ENCODE assay signal across 8 mouse cellular contexts in the genomic region with DNA sequence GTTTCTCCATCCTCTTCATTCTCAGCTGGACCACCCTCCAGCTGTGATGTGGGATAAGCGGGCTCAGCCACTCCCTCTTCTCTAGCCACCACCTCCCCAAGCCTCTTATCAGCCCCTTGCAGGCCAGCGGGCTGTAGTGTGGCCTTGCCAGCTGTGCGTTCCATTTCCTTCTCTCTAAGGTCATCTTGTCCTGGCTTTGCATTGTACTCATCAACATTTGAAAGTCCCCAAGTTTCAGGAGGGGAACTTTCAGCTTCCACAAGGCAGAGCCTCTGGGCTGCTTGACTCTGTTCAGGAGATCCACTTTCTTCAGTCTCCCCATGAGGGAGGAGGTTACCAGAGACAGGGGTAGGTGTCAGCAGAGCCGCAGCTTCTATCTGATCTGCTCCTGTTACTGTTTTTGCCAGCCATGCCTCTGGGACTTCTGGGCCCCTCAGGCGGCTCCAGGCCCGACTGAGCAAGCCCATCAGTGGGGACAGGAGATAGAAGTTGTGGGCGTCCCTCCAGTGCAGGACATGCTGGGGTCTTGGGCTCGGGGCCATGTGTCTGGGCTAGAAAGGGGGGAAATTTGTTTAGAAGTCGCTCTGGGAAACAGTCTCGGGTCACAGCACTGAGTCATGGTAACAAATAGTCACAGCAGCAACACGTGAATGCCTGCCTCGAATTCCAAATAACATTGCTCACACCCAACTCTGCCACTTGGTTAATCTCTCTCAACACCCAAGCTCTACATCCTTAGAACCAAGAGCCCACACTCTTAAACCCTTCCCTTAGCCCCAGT. TPM values are rescaled to one million over a fixed set of nuclear protein-coding genes. Genes with fewer than 3 reads are reported as not detected.
DNase-seq lines count a peak whose midpoint lies in the region; ATAC-seq and TF ChIP-seq lines count a peak whose summit lies in the region.

No protein-coding gene starts in this region.

- ATAC-seq in forebrain, embryonic 13.5 days, result no peak
- ATAC-seq in hindbrain, postnatal 0 days, result no peak

- 13% methylated on average over 12 of the region's 12 CpGs for WGBS in cerebellum, adult 2 months
- WGBS in forebrain, embryonic 13.5 days, result 39% methylated on average over 12 of the region's 12 CpGs
- WGBS in hindbrain, postnatal 0 days, result 24% methylated on average over 12 of the region's 12 CpGs
- WGBS in spleen, adult 2 months, result 30% methylated on average over 12 of the region's 12 CpGs

- peaks cover 13% of the 10 kb centered on the region for H3K4me1 ChIP-seq in cerebellum, adult 2 months (ENCODE audit: control insufficient read depth, insufficient read depth, low read length)
- peaks cover 33% of the 10 kb centered on the region for H3K4me1 ChIP-seq in forebrain, embryonic 13.5 days
- H3K4me1 ChIP-seq in hindbrain, postnatal 0 days (ENCODE audit: insufficient read depth, low read length), result peaks cover 11% of the 10 kb centered on the region; the same call in 1 of the 2 replicates
- H3K4me1 ChIP-seq in spleen, adult 2 months (ENCODE audit: control insufficient read depth, insufficient read depth, insufficient read length), result peaks cover 6% of the 10 kb centered on the region; the same call in 1 of the 2 replicates

- H3K4me3 ChIP-seq in cerebellum, adult 2 months (replicated peaks; ENCODE audit: insufficient read depth, low read depth, low read length), result peak overlapping the region; percentile 77
- H3K4me3 ChIP-seq in forebrain, embryonic 13.5 days, result peak overlapping the region; percentile 75
- peak overlapping the region; percentile 71 for H3K4me3 ChIP-seq in hindbrain, postnatal 0 days (ENCODE audit: low read length)
- H3K4me3 ChIP-seq in spleen, adult 2 months (ENCODE audit: extremely low read depth, insufficient read depth, insufficient read length), result peak overlapping the region; percentile 85

- H3K36me3 ChIP-seq in forebrain, embryonic 13.5 days (ENCODE audit: poor library complexity, severe bottlenecking), result peaks cover 3% of the 10 kb centered on the region; the same call in 1 of the 2 replicates
- H3K36me3 ChIP-seq in hindbrain, postnatal 0 days (ENCODE audit: insufficient read depth, low read length), result no peaks in the 10 kb centered on the region
- H3K36me3 ChIP-seq in spleen, adult 2 months (ENCODE audit: control insufficient read depth, insufficient read depth, low read length), result peaks cover 7% of the 10 kb centered on the region

- no peaks in the 10 kb centered on the region for H3K27me3 ChIP-seq in cerebellum, adult 2 months (ENCODE audit: control insufficient read depth, insufficient read depth, low read length)
- H3K27me3 ChIP-seq in forebrain, embryonic 13.5 days, result no peaks in the 10 kb centered on the region
- no peaks in the 10 kb centered on the region for H3K27me3 ChIP-seq in hindbrain, postnatal 0 days (ENCODE audit: insufficient read depth, low read length)
- no peaks in the 10 kb centered on the region for H3K27me3 ChIP-seq in spleen, adult 2 months (ENCODE audit: control insufficient read depth, insufficient read depth, low read length)

- peak overlapping the region; percentile 95 for H3K27ac ChIP-seq in cerebellum, adult 2 months (ENCODE audit: insufficient read depth, low read length)
- no peak overlapping the region for H3K27ac ChIP-seq in forebrain, embryonic 13.5 days
- H3K27ac ChIP-seq in hindbrain, postnatal 0 days, result peak overlapping the region; percentile 83
- peak overlapping the region; percentile 95 for H3K27ac ChIP-seq in spleen, adult 2 months (ENCODE audit: insufficient read depth, low read length)

- peak overlapping the region; percentile 83 for H3K9ac ChIP-seq in forebrain, embryonic 13.5 days
- H3K9ac ChIP-seq in hindbrain, postnatal 0 days (replicated peaks; ENCODE audit: low read length), result peak overlapping the region; percentile 71

- H3K4me2 ChIP-seq in forebrain, embryonic 13.5 days, result peak overlapping the region; percentile 83
- peak overlapping the region; percentile 64 for H3K4me2 ChIP-seq in hindbrain, postnatal 0 days (ENCODE audit: low read depth, low read length)

- peak; percentile 40 to 48 for DNase-seq in cerebellum, adult 2 months
- no peak for DNase-seq in cerebellum, postnatal 4 days (ENCODE audit: low spot score in 2 of 2)
- peak; percentile 77 for DNase-seq in adrenal gland, adult 2 months
- peak; percentile 35 for DNase-seq in hindbrain, postnatal 0 days (ENCODE audit: low spot score)
- peak; percentile 60 to 64 for DNase-seq in lung, adult 18-20 months
- no peak for DNase-seq in spleen, adult 2 months (ENCODE audit: low read depth in 1 of 2, low spot score in 2 of 2)
- no peak for DNase-seq in layer of hippocampus, adult 9-10 months (ENCODE audit: low spot score)

- no peaks in the 10 kb centered on the region for H3K9me3 ChIP-seq in forebrain, embryonic 13.5 days (replicated peaks)
- no peaks in the 10 kb centered on the region for H3K9me3 ChIP-seq in hindbrain, postnatal 0 days (ENCODE audit: low read length)

- no peak for TF ChIP-seq CTCF in cerebellum, adult 2 months (IDR thresholded peaks at IDR 0.05; ENCODE audit: borderline replicate concordance, insufficient read depth, low read depth, low read length)
- TF ChIP-seq CTCF in hindbrain, postnatal 0 days (IDR thresholded peaks at IDR 0.05; ENCODE audit: low read depth), result no peak
- TF ChIP-seq CTCF in spleen, adult 2 months (IDR thresholded peaks at IDR 0.05; ENCODE audit: extremely low read depth, insufficient read depth, insufficient read length, insufficient replicate concordance), result no peak

- no peak for TF ChIP-seq POLR2A in cerebellum, adult 2 months (IDR thresholded peaks at IDR 0.05; ENCODE audit: borderline replicate concordance, insufficient read depth, low read length)
- TF ChIP-seq POLR2A in spleen, adult 2 months (IDR thresholded peaks at IDR 0.05; ENCODE audit: low read depth, low read length), result no peak; the same call in 1 of the 2 replicates

RNA-seq across cellular contexts. Expression of gene Ppp1r15a, which starts 1.0 kb away (rescaled TPM):
- 26.7 and 28.5 TPM in 2 replicates for polyA plus RNA-seq in cerebellum, adult 2 months (2012; rRNA removed)
- 10 to 100 TPM; 49.0 to 57.8 TPM for total RNA-seq in adrenal gland, adult 2 months (2021)
- polyA plus RNA-seq in adrenal gland, adult 2 months (2012; rRNA removed), result 49.5 and 49.7 TPM in 2 replicates
- 13.5 and 15.3 TPM in 2 replicates for polyA plus RNA-seq in forebrain, embryonic 13.5 days (2015; fragmentation: Nextera tagmentation; extraction: Ambion mirVana)
- total RNA-seq in hindbrain, postnatal 0 days (2014; rRNA removed), result 19.2 and 19.8 TPM in 2 replicates
- 21.6 and 25.4 TPM in 2 replicates for polyA plus RNA-seq in hindbrain, postnatal 0 days (2015; fragmentation: Nextera tagmentation; extraction: Ambion mirVana)
- 99.5 and 119 TPM in 2 replicates for polyA plus RNA-seq in spleen, adult 2 months (2012; rRNA removed)

RNA-seq across cellular contexts. Expression of gene Plekha4, which starts 1.1 kb away (rescaled TPM):
- polyA plus RNA-seq in cerebellum, adult 2 months (2012; rRNA removed), result 1.2 and 1.3 TPM in 2 replicates
- total RNA-seq in adrenal gland, adult 2 months (2021), result 1 to 10 TPM; 3.0 to 5.9 TPM
- 9.8 and 15.6 TPM in 2 replicates for polyA plus RNA-seq in adrenal gland, adult 2 months (2012; rRNA removed)
- 0.28 and 0.50 TPM in 2 replicates for polyA plus RNA-seq in forebrain, embryonic 13.5 days (2015; fragmentation: Nextera tagmentation; extraction: Ambion mirVana)
- 2.4 and 2.8 TPM in 2 replicates for total RNA-seq in hindbrain, postnatal 0 days (2014; rRNA removed)
- polyA plus RNA-seq in hindbrain, postnatal 0 days (2015; fragmentation: Nextera tagmentation; extraction: Ambion mirVana), result 2.1 and 2.2 TPM in 2 replicates
- polyA plus RNA-seq in spleen, adult 2 months (2012; rRNA removed), result 6.5 and 7.2 TPM in 2 replicates

RNA-seq across cellular contexts. Expression of gene Nucb1, which starts 14.8 kb away (rescaled TPM):
- 136 and 150 TPM in 2 replicates for polyA plus RNA-seq in cerebellum, adult 2 months (2012; rRNA removed)
- 100 to 1,000 TPM; 280 to 286 TPM for total RNA-seq in adrenal gland, adult 2 months (2021)
- polyA plus RNA-seq in adrenal gland, adult 2 months (2012; rRNA removed), result 594 and 643 TPM in 2 replicates
- 73.2 and 85.4 TPM in 2 replicates for polyA plus RNA-seq in forebrain, embryonic 13.5 days (2015; fragmentation: Nextera tagmentation; extraction: Ambion mirVana)
- total RNA-seq in hindbrain, postnatal 0 days (2014; rRNA removed), result 91.6 and 93.7 TPM in 2 replicates
- 133 and 144 TPM in 2 replicates for polyA plus RNA-seq in hindbrain, postnatal 0 days (2015; fragmentation: Nextera tagmentation; extraction: Ambion mirVana)
- polyA plus RNA-seq in spleen, adult 2 months (2012; rRNA removed), result 171 and 188 TPM in 2 replicates

RNA-seq across cellular contexts. Expression of gene Hsd17b14, which starts 29.7 kb away (rescaled TPM):
- polyA plus RNA-seq in cerebellum, adult 2 months (2012; rRNA removed), result 1.3 and 1.9 TPM in 2 replicates
- 1 to 10 TPM; 2.3 TPM for total RNA-seq in adrenal gland, adult 2 months (2021)
- polyA plus RNA-seq in adrenal gland, adult 2 months (2012; rRNA removed), result 1.5 and 2.3 TPM in 2 replicates
- 0.14 TPM in 1 of 2 replicates, not detected in the other for polyA plus RNA-seq in forebrain, embryonic 13.5 days (2015; fragmentation: Nextera tagmentation; extraction: Ambion mirVana)
- 0.68 TPM in 1 of 2 replicates, not detected in the other for total RNA-seq in hindbrain, postnatal 0 days (2014; rRNA removed)
- polyA plus RNA-seq in hindbrain, postnatal 0 days (2015; fragmentation: Nextera tagmentation; extraction: Ambion mirVana), result 0.54 and 0.89 TPM in 2 replicates
- polyA plus RNA-seq in spleen, adult 2 months (2012; rRNA removed), result 1.7 TPM in 2 replicates

RNA-seq across cellular contexts. Expression of gene Dhdh, which starts 36.4 kb away (rescaled TPM):
- polyA plus RNA-seq in cerebellum, adult 2 months (2012; rRNA removed), result 4.7 and 5.6 TPM in 2 replicates
- 10 to 100 TPM; 55.4 to 71.1 TPM for total RNA-seq in adrenal gland, adult 2 months (2021)
- polyA plus RNA-seq in adrenal gland, adult 2 months (2012; rRNA removed), result 17.6 and 21.4 TPM in 2 replicates
- polyA plus RNA-seq in forebrain, embryonic 13.5 days (2015; fragmentation: Nextera tagmentation; extraction: Ambion mirVana), result 2.7 and 3.1 TPM in 2 replicates
- total RNA-seq in hindbrain, postnatal 0 days (2014; rRNA removed), result 4.3 and 4.7 TPM in 2 replicates
- polyA plus RNA-seq in hindbrain, postnatal 0 days (2015; fragmentation: Nextera tagmentation; extraction: Ambion mirVana), result 5.9 and 6.2 TPM in 2 replicates
- 1.5 and 1.6 TPM in 2 replicates for polyA plus RNA-seq in spleen, adult 2 months (2012; rRNA removed)

Comparison
In these comparisons a context has a peak if more than half of its experiments do, and no peak if none do; other contexts are left out.
1. DNase-seq: peak in cerebellum, adult 2 months (2 of 2), adrenal gland, adult 2 months (single experiment), hindbrain, postnatal 0 days (single experiment) and lung, adult 18-20 months (2 of 2); none in cerebellum, postnatal 4 days (0 of 2), spleen, adult 2 months (0 of 2) and layer of hippocampus, adult 9-10 months (single experiment).
2. Peak in every context shown above with its lines, with median percentiles within 50 percentile points of each other: H3K4me3 ChIP-seq.